Mouse (Mus musculus) embryonic facial prominence, embryonic 15.5 days (tissue): ENCODE data around the gene Mdfic. TPM values are rescaled to one million over a fixed set of nuclear protein-coding genes. Genes with fewer than 3 reads are reported as not detected.

ENCODE experiments used
- ATAC-seq: fragments of 200-750 bp; cut with Nextera tagmentation; 2 replicates; pipeline ENCODE4 v1.8.0; 2017; ENCODE audit warnings: low read depth, moderate TSS enrichment; ENCODE audit not compliant: insufficient number of reproducible peaks, low FRiP score, low TSS enrichment
- H3K27ac ChIP-seq: fragments of 300-500 bp; sonication (generic); replicated peaks from 2 replicates; pipeline ENCODE4 v1.5.1; 2015; ENCODE audit warnings: mild to moderate bottlenecking, inconsistent platforms
- H3K27me3 ChIP-seq: fragments of 300-500 bp; sonication (generic); 2 replicates; pipeline ENCODE4 v1.6.1; 2015; ENCODE audit warnings: inconsistent platforms
- H3K36me3 ChIP-seq: fragments of 300-500 bp; sonication (generic); 2 replicates; pipeline ENCODE4 v1.6.1; 2015; ENCODE audit warnings: mild to moderate bottlenecking, inconsistent platforms
- H3K4me1 ChIP-seq: fragments of 300-500 bp; sonication (generic); 2 replicates; pipeline ENCODE4 v1.6.1; 2015; ENCODE audit warnings: inconsistent platforms
- H3K4me2 ChIP-seq: fragments of 300-500 bp; sonication (generic); replicated peaks from 2 replicates; pipeline ENCODE4 v1.6.1; 2015; ENCODE audit warnings: mild to moderate bottlenecking, inconsistent platforms
- H3K4me3 ChIP-seq: fragments of 300-500 bp; sonication (generic); replicated peaks from 2 replicates; pipeline ENCODE4 v1.5.1; 2015; ENCODE audit warnings: mild to moderate bottlenecking, inconsistent platforms
- H3K9ac ChIP-seq: fragments of 300-500 bp; sonication (generic); 2 replicates; pipeline ENCODE4 v1.6.1; 2015; ENCODE audit warnings: inconsistent platforms
- H3K9me3 ChIP-seq: fragments of 300-500 bp; sonication (generic); replicated peaks from 2 replicates; pipeline ENCODE4 v1.6.1; 2016; ENCODE audit warnings: inconsistent platforms
- WGBS: fragments of 180-500 bp; shearing (Covaris S2); methylation state at CpG from one replicate; pipeline ENCODE4 v1.1.7; 2015; 5-methylcytosine and 5-hydroxymethylcytosine counted together
- polyA plus RNA-seq: library from polyadenylated mRNA; unstranded; fragments of >200 nt; fragmentation: Nextera tagmentation; extraction: Ambion mirVana; gene quantifications from 2 replicates; pipeline ENCODE4 v1.2.1, GENCODE M21; 2015

The Mdfic gene
- polyA plus RNA-seq, 1 experiment from 2014 or later = 7.6 TPM

DNA sequence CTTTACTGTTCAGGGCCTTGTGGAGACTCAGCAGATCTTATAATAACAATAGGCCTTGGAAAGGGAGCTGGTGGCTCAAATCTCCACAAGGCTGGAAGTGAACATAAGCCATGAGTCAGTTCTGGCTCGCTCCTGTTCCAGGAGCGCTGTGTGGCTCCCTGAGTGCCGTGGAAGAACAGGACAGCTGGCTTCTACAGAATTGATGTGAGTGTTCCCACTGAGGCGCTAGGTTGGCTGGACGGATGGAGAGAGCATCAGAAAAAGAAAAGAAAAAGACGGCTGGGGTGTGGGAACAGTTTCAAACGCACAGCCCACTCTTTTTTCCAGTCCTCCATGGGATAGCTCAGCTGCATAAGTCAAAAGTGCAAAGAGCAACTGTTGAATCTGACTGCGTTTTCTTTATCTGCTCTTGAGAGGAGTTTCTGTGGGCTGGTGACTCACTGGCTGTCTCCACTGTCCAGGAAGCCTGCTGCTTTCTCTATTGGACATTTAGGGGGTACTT, 22.9 kb downstream of the Mdfic start:
- no peak overlapping the region for H3K4me2 ChIP-seq
- WGBS = 65% methylated on average over 8 of the region's 8 CpGs
- no peaks in the 10 kb centered on the region for H3K27me3 ChIP-seq
- 0 out of 2 replicates have a peak, but pooled peaks cover 4% of the 10 kb centered on the region for H3K4me1 ChIP-seq
- H3K27ac ChIP-seq = no peak overlapping the region; the same call in 1 of the 2 replicates
- no peaks in the 10 kb centered on the region for H3K36me3 ChIP-seq
- no peaks in the 10 kb centered on the region for H3K9me3 ChIP-seq
- H3K4me3 ChIP-seq = no peak overlapping the region
- ATAC-seq = no peak
- no peak overlapping the region for H3K9ac ChIP-seq

DNA sequence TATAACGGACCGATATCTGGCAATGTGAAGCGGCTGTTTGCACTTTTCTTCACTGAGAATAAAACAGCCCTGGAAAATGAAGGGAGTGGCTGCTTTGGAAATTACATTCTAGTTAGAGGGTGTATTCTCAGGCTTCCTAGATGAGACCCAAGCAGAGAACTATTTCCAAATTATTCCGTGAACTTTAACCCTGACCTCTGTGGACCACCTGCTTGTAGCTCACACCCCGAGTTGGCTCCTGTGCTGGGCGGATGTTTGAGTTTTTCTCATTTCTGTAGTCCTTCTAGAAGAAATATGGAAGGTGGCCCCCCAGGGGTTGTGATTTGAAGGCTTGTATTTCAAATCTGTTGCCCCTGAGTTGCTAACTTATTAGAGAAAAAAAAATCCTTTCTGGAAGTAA, 23.3 kb downstream of the Mdfic start:
- 0 out of 2 replicates have a peak, but pooled peaks cover 4% of the 10 kb centered on the region for H3K4me1 ChIP-seq
- no peaks in the 10 kb centered on the region for H3K36me3 ChIP-seq
- no peaks in the 10 kb centered on the region for H3K9me3 ChIP-seq
- no peak overlapping the region; the same call in 1 of the 2 replicates for H3K27ac ChIP-seq
- no peak overlapping the region for H3K4me2 ChIP-seq
- H3K27me3 ChIP-seq = no peaks in the 10 kb centered on the region
- no peak overlapping the region for H3K4me3 ChIP-seq
- WGBS = 58% methylated on average over 6 of the region's 6 CpGs
- ATAC-seq = no peak
- H3K9ac ChIP-seq = no peak overlapping the region

DNA sequence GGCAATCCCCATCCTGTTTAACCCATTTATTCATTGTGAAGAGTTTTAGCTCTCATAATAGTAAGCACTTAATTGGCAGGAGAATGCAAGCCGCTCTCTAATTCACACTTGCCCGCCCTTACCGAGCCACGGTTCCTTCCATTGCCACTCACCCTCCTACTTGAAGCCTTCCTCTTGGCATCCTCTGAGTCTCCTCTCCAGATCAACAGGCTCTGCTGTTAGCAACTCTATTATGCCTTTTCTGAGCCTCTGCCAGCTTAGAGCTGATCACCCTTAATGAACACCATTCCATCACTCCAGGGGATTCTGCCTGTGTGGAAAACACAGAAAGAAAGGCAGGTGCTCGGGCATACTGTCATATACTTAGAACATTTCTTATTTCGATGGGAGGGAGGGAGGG, 24.9 kb downstream of the Mdfic start:
- H3K9ac ChIP-seq = no peak overlapping the region
- no peak for ATAC-seq
- H3K4me1 ChIP-seq = 0 out of 2 replicates have a peak, but pooled peaks cover 8% of the 10 kb centered on the region
- H3K36me3 ChIP-seq = no peaks in the 10 kb centered on the region
- no peaks in the 10 kb centered on the region for H3K9me3 ChIP-seq
- no peak overlapping the region for H3K4me2 ChIP-seq
- H3K27me3 ChIP-seq = no peaks in the 10 kb centered on the region
- no peak overlapping the region for H3K27ac ChIP-seq
- no peak overlapping the region for H3K4me3 ChIP-seq
- 64% methylated on average over 6 of the region's 6 CpGs for WGBS

DNA sequence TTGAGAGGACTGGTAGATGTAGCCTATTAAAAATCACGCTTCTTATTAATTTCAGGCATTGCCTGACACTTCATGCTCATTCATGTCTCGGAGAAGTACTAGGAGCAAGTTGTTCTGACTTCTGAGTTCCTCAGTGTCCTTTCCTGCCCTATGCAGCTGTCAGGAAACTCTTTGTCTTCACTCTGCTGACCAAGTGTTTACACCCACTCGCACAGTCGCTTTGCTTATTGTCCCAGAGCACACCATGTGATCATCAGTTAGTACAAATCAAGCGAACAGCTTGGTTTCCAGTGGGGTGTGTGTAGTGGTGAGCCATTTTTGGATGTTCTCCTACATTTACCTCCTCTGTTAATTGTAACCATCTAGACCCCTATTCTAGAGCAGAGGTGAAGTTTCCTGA, 25.4 kb downstream of the Mdfic start:
- H3K4me3 ChIP-seq = no peak overlapping the region
- no peaks in the 10 kb centered on the region for H3K27me3 ChIP-seq
- no peak overlapping the region for H3K9ac ChIP-seq
- no peaks in the 10 kb centered on the region for H3K36me3 ChIP-seq
- no peak overlapping the region for H3K4me2 ChIP-seq
- WGBS = 82% methylated on average over 5 of the region's 5 CpGs
- 0 out of 2 replicates have a peak, but pooled peaks cover 10% of the 10 kb centered on the region for H3K4me1 ChIP-seq
- no peaks in the 10 kb centered on the region for H3K9me3 ChIP-seq
- H3K27ac ChIP-seq = no peak overlapping the region
- no peak for ATAC-seq

DNA sequence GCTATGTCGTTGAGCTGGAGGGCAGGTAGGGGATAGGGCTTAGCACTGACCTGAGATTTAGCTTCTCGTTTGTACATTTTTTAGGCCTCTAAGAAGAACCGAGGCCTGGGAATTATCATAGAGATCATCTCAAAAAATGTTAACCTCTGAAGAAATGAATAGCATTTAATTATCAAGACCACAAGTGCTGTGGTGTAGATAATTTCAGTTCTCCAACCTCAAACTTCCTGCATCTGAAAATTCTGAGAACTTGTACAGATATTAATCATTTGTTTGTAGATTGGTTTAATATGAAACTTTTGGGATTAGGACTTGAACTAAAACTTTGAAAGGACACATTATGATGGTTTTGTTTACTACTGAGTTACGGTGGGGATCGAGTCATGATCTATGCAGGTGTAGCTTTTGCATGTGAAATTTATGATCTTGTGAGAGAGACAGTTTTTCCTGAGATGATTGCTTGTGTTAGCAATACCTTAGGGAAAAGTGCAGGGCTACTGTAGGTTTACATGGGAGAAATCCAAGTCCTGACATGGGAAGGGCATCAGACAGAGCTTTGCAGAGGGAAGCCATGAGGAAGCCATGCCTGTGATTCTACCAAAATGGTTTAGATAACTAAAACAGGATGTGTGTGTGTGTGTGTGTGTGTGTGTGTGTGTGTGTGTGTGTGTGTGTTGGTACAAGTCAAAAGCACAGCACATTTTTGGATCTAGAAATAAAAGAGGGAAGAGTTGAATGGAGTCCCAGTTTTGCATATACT, 27.1 kb downstream of the Mdfic start:
- Histone ChIP-seq H3K27ac (no peak overlapping the region), H3K9me3 (no peaks in the 10 kb centered on the region), H3K4me1 (0 out of 2 replicates have a peak, but pooled peaks cover 10% of the 10 kb centered on the region), H3K4me2 (no peak overlapping the region), H3K27me3 (no peaks in the 10 kb centered on the region), H3K4me3 (no peak overlapping the region), H3K9ac (no peak overlapping the region), H3K36me3 (no peaks in the 10 kb centered on the region)
- 87% methylated on average over 5 of the region's 5 CpGs for WGBS
- no peak for ATAC-seq

DNA sequence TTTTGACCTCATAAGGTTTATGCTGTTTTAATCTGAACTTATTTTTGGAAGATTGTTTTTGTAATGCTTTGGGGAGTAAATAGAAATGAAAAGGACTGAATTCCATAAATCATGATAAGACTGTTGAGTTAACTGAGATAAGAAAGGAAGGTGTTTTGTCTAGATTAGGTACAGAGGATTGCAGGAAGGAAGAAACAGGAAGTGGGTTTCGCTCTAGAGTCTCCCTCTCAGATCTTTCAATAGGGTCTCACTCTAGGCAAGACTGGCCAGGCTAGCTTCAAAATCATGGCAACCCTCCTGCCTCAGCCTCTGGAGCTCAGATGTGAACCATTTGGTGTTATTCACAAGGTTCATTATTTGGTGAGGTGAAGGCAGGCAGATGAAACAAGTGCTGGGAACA, 27.8 kb downstream of the Mdfic start:
- Histone ChIP-seq H3K27me3 (no peaks in the 10 kb centered on the region), H3K27ac (no peak overlapping the region), H3K4me2 (no peak overlapping the region), H3K9me3 (no peaks in the 10 kb centered on the region), H3K9ac (no peak overlapping the region), H3K4me1 (0 out of 2 replicates have a peak, but pooled peaks cover 9% of the 10 kb centered on the region), H3K36me3 (no peaks in the 10 kb centered on the region), H3K4me3 (no peak overlapping the region)
- 100% methylated on average over 1 of the region's 1 CpGs for WGBS
- ATAC-seq = no peak

DNA sequence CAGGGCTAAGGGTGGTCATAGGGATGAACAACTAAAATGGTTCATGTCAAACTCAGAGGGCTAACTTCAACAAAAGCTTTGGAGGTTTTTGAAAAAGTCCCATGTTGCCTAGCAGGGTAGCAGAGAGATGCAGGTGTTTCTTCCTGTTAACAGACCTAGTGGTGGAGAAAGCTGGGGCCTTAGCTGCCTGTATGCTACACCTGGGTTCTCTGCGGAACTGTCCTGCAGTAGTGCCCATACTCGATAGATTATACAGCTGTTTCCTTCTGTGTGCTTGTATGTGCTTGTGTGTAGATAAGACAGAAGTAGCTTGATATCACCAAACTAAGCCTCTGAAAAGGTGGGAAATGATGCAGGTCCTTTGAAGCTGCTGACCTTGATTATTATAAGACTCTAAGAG, 28.5 kb downstream of the Mdfic start:
- no peaks in the 10 kb centered on the region for H3K36me3 ChIP-seq
- no peak overlapping the region for H3K4me2 ChIP-seq
- no peaks in the 10 kb centered on the region for H3K27me3 ChIP-seq
- H3K4me3 ChIP-seq = no peak overlapping the region
- no peak overlapping the region for H3K9ac ChIP-seq
- 98% methylated on average over 2 of the region's 2 CpGs for WGBS
- 0 out of 2 replicates have a peak, but pooled peaks cover 6% of the 10 kb centered on the region for H3K4me1 ChIP-seq
- H3K27ac ChIP-seq = no peak overlapping the region
- no peaks in the 10 kb centered on the region for H3K9me3 ChIP-seq
- ATAC-seq = no peak

DNA sequence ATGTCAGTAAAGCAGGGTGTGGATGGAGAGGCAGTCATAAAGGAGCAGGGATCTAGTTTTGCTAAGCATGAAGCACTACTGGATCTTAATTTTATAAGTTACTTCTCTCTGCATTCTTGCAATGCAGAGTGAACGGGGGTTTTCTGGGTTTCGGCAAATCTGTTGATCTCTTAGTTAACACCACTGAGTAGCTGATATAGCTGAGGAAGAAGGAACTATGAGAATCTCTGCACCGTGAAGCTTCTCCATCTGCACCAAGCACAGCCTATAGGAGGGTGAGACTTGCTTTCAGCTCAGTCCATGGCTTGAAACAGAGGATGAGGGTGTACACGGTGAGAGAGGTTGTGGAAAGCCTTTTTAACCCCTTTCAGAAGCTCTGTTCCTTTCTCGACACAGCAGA, 29.6 kb downstream of the Mdfic start:
- WGBS = 69% methylated on average over 5 of the region's 5 CpGs
- no peaks in the 10 kb centered on the region for H3K36me3 ChIP-seq
- no peak overlapping the region for H3K4me2 ChIP-seq
- H3K27me3 ChIP-seq = no peaks in the 10 kb centered on the region
- no peak overlapping the region for H3K9ac ChIP-seq
- H3K4me3 ChIP-seq = no peak overlapping the region
- 0 out of 2 replicates have a peak, but pooled peaks cover 6% of the 10 kb centered on the region for H3K4me1 ChIP-seq
- ATAC-seq = no peak
- H3K9me3 ChIP-seq = no peaks in the 10 kb centered on the region
- H3K27ac ChIP-seq = no peak overlapping the region

DNA sequence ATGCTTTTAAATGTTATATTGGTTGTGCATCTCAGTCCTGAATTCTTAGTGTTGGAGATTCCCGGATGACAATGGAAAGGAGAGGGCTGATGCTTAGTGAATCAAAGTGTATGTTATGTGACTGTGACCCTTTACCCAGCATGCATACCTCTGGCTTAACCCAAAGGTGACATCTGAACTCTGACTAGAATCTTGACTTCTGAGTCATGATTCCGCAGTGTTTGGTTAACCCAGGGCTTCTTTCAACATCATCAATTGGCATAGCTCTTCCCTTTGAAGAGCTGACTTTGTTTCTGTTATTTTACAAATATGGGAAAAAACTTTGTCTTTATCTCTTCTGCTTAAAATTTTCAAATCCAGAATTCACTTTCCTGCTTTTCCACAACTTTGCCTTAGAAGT, 30.9 kb downstream of the Mdfic start:
- no peaks in the 10 kb centered on the region for H3K9me3 ChIP-seq
- 91% methylated on average over 2 of the region's 2 CpGs for WGBS
- no peak overlapping the region for H3K9ac ChIP-seq
- ATAC-seq = no peak
- no peak overlapping the region for H3K27ac ChIP-seq
- H3K4me2 ChIP-seq = no peak overlapping the region
- H3K27me3 ChIP-seq = no peaks in the 10 kb centered on the region
- H3K36me3 ChIP-seq = no peaks in the 10 kb centered on the region
- no peak overlapping the region for H3K4me3 ChIP-seq
- 0 out of 2 replicates have a peak, but pooled peaks cover 6% of the 10 kb centered on the region for H3K4me1 ChIP-seq

DNA sequence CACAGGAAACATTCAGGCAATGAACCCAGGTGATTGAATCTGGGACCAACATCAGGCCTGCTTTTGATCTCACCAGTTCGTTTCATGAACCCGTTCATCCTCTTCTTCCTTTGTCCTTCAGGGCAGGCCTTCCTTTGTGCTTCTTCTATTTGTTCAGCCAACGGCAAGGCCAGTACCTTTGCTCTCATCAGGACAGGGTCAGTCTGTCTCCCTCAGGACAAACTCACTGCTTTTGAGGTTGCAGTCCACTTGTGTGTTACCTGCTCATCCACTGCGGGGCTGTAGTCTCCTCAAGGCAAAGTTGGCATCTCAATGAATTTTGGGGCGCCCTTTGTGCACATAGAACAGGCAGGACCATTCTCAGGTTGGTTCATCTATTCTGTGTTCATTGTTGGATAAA, 31.7 kb downstream of the Mdfic start:
- H3K36me3 ChIP-seq = no peaks in the 10 kb centered on the region
- H3K4me1 ChIP-seq = 0 out of 2 replicates have a peak, but pooled peaks cover 6% of the 10 kb centered on the region
- no peaks in the 10 kb centered on the region for H3K27me3 ChIP-seq
- 95% methylated on average over 5 of the region's 5 CpGs for WGBS
- H3K9me3 ChIP-seq = no peaks in the 10 kb centered on the region
- H3K27ac ChIP-seq = no peak overlapping the region
- no peak for ATAC-seq
- no peak overlapping the region for H3K4me2 ChIP-seq
- no peak overlapping the region for H3K4me3 ChIP-seq
- no peak overlapping the region for H3K9ac ChIP-seq

DNA sequence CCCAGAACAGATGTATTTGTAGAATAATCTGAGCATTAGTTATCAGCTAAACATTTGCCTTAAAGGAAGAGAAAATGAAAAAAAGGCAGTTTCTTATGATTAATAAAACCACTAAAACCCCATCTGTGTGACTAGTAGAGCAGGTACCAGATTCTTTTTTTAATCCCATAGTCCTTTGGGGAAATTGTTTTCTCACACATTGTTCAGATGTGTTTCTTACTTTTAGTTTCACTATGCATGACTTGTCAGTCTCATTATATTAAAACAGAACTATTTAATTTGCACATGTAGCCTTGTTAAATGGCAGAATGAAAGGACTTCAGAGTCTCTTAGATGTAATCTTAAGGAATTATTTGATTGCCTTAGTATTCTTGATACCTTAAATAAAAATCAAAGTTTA, 32.7 kb downstream of the Mdfic start:
- Histone ChIP-seq H3K4me1 (0 out of 2 replicates have a peak, but pooled peaks cover 6% of the 10 kb centered on the region), H3K9ac (no peak overlapping the region), H3K4me3 (no peak overlapping the region), H3K4me2 (no peak overlapping the region), H3K9me3 (no peaks in the 10 kb centered on the region), H3K36me3 (no peaks in the 10 kb centered on the region), H3K27ac (no peak overlapping the region), H3K27me3 (no peaks in the 10 kb centered on the region)
- no peak for ATAC-seq

DNA sequence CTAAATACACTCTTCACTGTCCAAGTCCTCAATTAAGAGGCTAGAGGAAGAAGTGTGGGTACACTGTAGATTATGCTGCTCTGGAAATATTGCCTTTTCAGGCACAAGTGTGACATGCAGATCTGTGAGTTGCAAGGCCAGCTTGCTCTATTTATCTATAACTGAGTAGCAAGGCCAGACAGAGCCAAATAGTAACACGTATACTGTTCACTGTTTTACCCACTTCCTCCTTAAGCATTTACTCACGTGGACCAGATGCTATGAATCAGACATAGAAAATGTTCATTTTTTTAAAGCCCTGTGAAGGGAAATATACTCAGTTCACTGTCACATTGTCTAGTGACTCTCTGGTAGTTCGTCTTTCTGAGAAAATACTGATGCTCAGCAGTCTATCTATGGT, 37.9 kb downstream of the Mdfic start:
- ATAC-seq = no peak
- no peaks in the 10 kb centered on the region for H3K4me1 ChIP-seq
- H3K4me2 ChIP-seq = no peak overlapping the region
- no peaks in the 10 kb centered on the region for H3K9me3 ChIP-seq
- H3K36me3 ChIP-seq = no peaks in the 10 kb centered on the region
- no peak overlapping the region for H3K9ac ChIP-seq
- H3K4me3 ChIP-seq = no peak overlapping the region
- no peak overlapping the region for H3K27ac ChIP-seq
- WGBS = 55% methylated on average over 3 of the region's 3 CpGs
- H3K27me3 ChIP-seq = no peaks in the 10 kb centered on the region
